Mouse (Mus musculus) lung, postnatal 0 days (tissue): ENCODE measurements at regions not wholly inside any gene's neighbourhood (a gene's known extent, or its start where the extent isn't known, plus 50 kb on each side); places are given as distances from the start of the nearest gene placed in this dataset.

ENCODE experiments used
- ATAC-seq: fragments of 200-750 bp; cut with Nextera tagmentation; 2 replicates; pipeline ENCODE4 v1.8.0; 2017; ENCODE audit warnings: moderate library complexity
- DNase-seq: peaks from one replicate; pipeline ENCODE4 v3.0.0-alpha.2; 2016; ENCODE audit warnings: low spot score
- H3K27ac ChIP-seq: fragments of 300-500 bp; sonication (generic); 2 replicates; pipeline ENCODE4 v1.5.1; 2014; ENCODE audit warnings: antibody characterized with exemption, mild to moderate bottlenecking, low read length, mixed read lengths
- H3K27me3 ChIP-seq: fragments of 300-500 bp; sonication (generic); replicated peaks from 2 replicates; pipeline ENCODE4 v1.6.1; 2014; ENCODE audit warnings: low read length, mixed read lengths; ENCODE audit not compliant: insufficient read depth
- H3K36me3 ChIP-seq: fragments of 300-500 bp; sonication (generic); 2 replicates; pipeline ENCODE4 v1.6.1; 2014; ENCODE audit warnings: low read length, mixed read lengths; ENCODE audit not compliant: insufficient read depth
- H3K4me1 ChIP-seq: fragments of 300-500 bp; sonication (generic); 2 replicates; pipeline ENCODE4 v1.6.1; 2014; ENCODE audit warnings: antibody characterized with exemption, low read depth, low read length, mixed read lengths; ENCODE audit not compliant: insufficient read depth
- H3K4me2 ChIP-seq: fragments of 300-500 bp; sonication (generic); replicated peaks from 2 replicates; pipeline ENCODE4 v1.6.1; 2014; ENCODE audit warnings: low read depth, mild to moderate bottlenecking, low read length, moderate library complexity, mixed read lengths
- H3K4me3 ChIP-seq: fragments of 300-500 bp; sonication (generic); 2 replicates; pipeline ENCODE4 v1.5.1; 2014; ENCODE audit warnings: low read depth, low read length
- H3K9ac ChIP-seq: fragments of 300-500 bp; sonication (generic); replicated peaks from 2 replicates; pipeline ENCODE4 v1.6.1; 2014; ENCODE audit warnings: low read depth, mild to moderate bottlenecking
- H3K9me3 ChIP-seq: fragments of 300-500 bp; sonication (generic); 2 replicates; pipeline ENCODE4 v1.6.1; 2016; ENCODE audit warnings: low read length, mixed read lengths
- CTCF ChIP-seq: IDR thresholded peaks from 2 replicates; pipeline ENCODE4 v1.5.1; 2016; ENCODE audit warnings: antibody characterized with exemption, mild to moderate bottlenecking
- EP300 ChIP-seq: IDR thresholded peaks from 2 replicates; pipeline ENCODE4 v1.6.1; 2016; ENCODE audit warnings: antibody characterized with exemption, mild to moderate bottlenecking, control low read depth
- WGBS: fragments of 180-500 bp; shearing (Covaris S2); extraction: QIAGEN DNeasy Blood & Tissue Kit; methylation state at CpG from one replicate; pipeline ENCODE4 v1.1.7; 2014; 5-methylcytosine and 5-hydroxymethylcytosine counted together

GRCm38 (mm10) chr2:128241280-128241665, 115.4 kb downstream of the Bcl2l11 start:
- no peak overlapping the region for H3K4me2 ChIP-seq
- no peaks in the 10 kb centered on the region for H3K27me3 ChIP-seq
- H3K4me3 ChIP-seq, result no peak overlapping the region
- no peak for ATAC-seq
- peaks cover 3% of the 10 kb centered on the region; the same call in 1 of the 2 replicates for H3K4me1 ChIP-seq
- H3K27ac ChIP-seq, result 0 out of 2 replicates have a peak overlapping the region, but pooled peaks have one; percentile 12
- WGBS, result 33% methylated on average over 3 of the region's 3 CpGs
- DNase-seq, result no peak
- H3K36me3 ChIP-seq, result no peaks in the 10 kb centered on the region
- TF ChIP-seq CTCF (no peak), EP300 (no peak)
- no peaks in the 10 kb centered on the region for H3K9me3 ChIP-seq
- no peak overlapping the region for H3K9ac ChIP-seq

- Histone ChIP-seq H3K4me3 (no peak overlapping the region), H3K4me1 (peaks cover 3% of the 10 kb centered on the region; the same call in 1 of the 2 replicates), H3K27ac (no peak overlapping the region), H3K9ac (no peak overlapping the region), H3K27me3 (no peaks in the 10 kb centered on the region), H3K9me3 (no peaks in the 10 kb centered on the region), H3K36me3 (no peaks in the 10 kb centered on the region), H3K4me2 (no peak overlapping the region)
- DNase-seq (no peak), ATAC-seq (peak; percentile 29; the same call in 1 of the 2 replicates)
- no peak for TF ChIP-seq EP300
- peak; percentile 39 for TF ChIP-seq CTCF
- WGBS, result 71% methylated on average over 10 of the region's 10 CpGs
These were observed 119.7 kb downstream of the Bcl2l11 start for GRCm38 (mm10) chr2:128245544-128245943.

- H3K4me3 ChIP-seq, result no peak overlapping the region
- H3K4me2 ChIP-seq, result no peak overlapping the region
- no peaks in the 10 kb centered on the region for H3K36me3 ChIP-seq
- WGBS, result 34% methylated on average over 4 of the region's 4 CpGs
- no peaks in the 10 kb centered on the region for H3K27me3 ChIP-seq
- no peak overlapping the region for H3K9ac ChIP-seq
- TF ChIP-seq CTCF, result no peak
- no peak for TF ChIP-seq EP300
- H3K9me3 ChIP-seq, result no peaks in the 10 kb centered on the region
- ATAC-seq, result no peak
- H3K4me1 ChIP-seq, result no peaks in the 10 kb centered on the region
- no peak overlapping the region for H3K27ac ChIP-seq
- no peak for DNase-seq
These were observed 122.1 kb downstream of the Bcl2l11 start for GRCm38 (mm10) chr2:128247967-128248366.

GRCm38 (mm10) chr2:128249188-128249587, 123.3 kb downstream of the Bcl2l11 start:
- TF ChIP-seq CTCF (no peak), EP300 (no peak)
- 90% methylated on average over 4 of the region's 4 CpGs for whole genome bisulfite sequencing
- H3K4me2 ChIP-seq, result no peak overlapping the region

GRCm38 (mm10) chr2:128249607-128250006, 123.8 kb downstream of the Bcl2l11 start:
- TF ChIP-seq EP300, result no peak
- TF ChIP-seq CTCF, result no peak
- ATAC-seq (no peak), DNase-seq (no peak)
- no peaks in the 10 kb centered on the region for H3K27me3 ChIP-seq
- no peak overlapping the region for H3K4me3 ChIP-seq
- no peak overlapping the region for H3K9ac ChIP-seq
- H3K9me3 ChIP-seq, result no peaks in the 10 kb centered on the region
- no peak overlapping the region for H3K4me2 ChIP-seq
- H3K27ac ChIP-seq, result no peak overlapping the region
- WGBS, result 63% methylated on average over 2 of the region's 2 CpGs
- no peaks in the 10 kb centered on the region for H3K36me3 ChIP-seq
- H3K4me1 ChIP-seq, result no peaks in the 10 kb centered on the region

More at GRCm38 (mm10) chr2:128249188-128249587, 123.3 kb downstream of the Bcl2l11 start:
- DNase-seq, result no peak
- no peaks in the 10 kb centered on the region for H3K9me3 ChIP-seq
- H3K4me1 ChIP-seq, result no peaks in the 10 kb centered on the region
- no peak overlapping the region for H3K4me3 ChIP-seq
- no peak for ATAC-seq
- no peak overlapping the region for H3K9ac ChIP-seq
- no peak overlapping the region for H3K27ac ChIP-seq
- H3K36me3 ChIP-seq, result no peaks in the 10 kb centered on the region
- H3K27me3 ChIP-seq, result no peaks in the 10 kb centered on the region

GRCm38 (mm10) chr2:128250841-128251240, 125.0 kb downstream of the Bcl2l11 start:
- H3K4me1 ChIP-seq, result no peaks in the 10 kb centered on the region
- no peaks in the 10 kb centered on the region for H3K36me3 ChIP-seq
- no peak overlapping the region for H3K27ac ChIP-seq
- DNase-seq (no peak), ATAC-seq (no peak)
- no peak overlapping the region for H3K4me2 ChIP-seq
- no peaks in the 10 kb centered on the region for H3K27me3 ChIP-seq
- H3K9ac ChIP-seq, result no peak overlapping the region
- H3K9me3 ChIP-seq, result no peaks in the 10 kb centered on the region
- TF ChIP-seq EP300, result no peak
- TF ChIP-seq CTCF, result no peak
- WGBS, result 60% methylated on average over 4 of the region's 4 CpGs
- no peak overlapping the region for H3K4me3 ChIP-seq

- 50% methylated on average over 6 of the region's 6 CpGs for WGBS
- H3K27ac ChIP-seq, result no peak overlapping the region
- DNase-seq, result no peak
- H3K4me2 ChIP-seq, result no peak overlapping the region
- H3K4me3 ChIP-seq, result no peak overlapping the region
- ATAC-seq, result no peak
- no peak overlapping the region for H3K9ac ChIP-seq
- no peaks in the 10 kb centered on the region for H3K27me3 ChIP-seq
- TF ChIP-seq CTCF (no peak), EP300 (no peak)
- H3K36me3 ChIP-seq, result no peaks in the 10 kb centered on the region
- no peaks in the 10 kb centered on the region for H3K4me1 ChIP-seq
- H3K9me3 ChIP-seq, result no peaks in the 10 kb centered on the region
These were observed 130.8 kb downstream of the Bcl2l11 start for GRCm38 (mm10) chr2:128256651-128257050.
